Mouse (Mus musculus): ENCODE data around the gene Gm10642. TPM values are rescaled to one million over a fixed set of nuclear protein-coding genes. Genes with fewer than 3 reads are reported as not detected.

Gm10642 gene
- polyA plus RNA-seq, 1 experiment from 2014 or later, result 0.62 TPM

GRCm38 (mm10) chr9:70703597-70704203 is 47.6 kb downstream of the Gm10642 start:
- no peak for ATAC-seq
- Histone ChIP-seq H3K36me3 (peaks cover 6% of the 10 kb centered on the region), H3K9ac (replicated peaks) (no peak overlapping the region), H3K4me3 (replicated peaks) (no peak overlapping the region), H3K27me3 (no peaks in the 10 kb centered on the region), H3K9me3 (no peaks in the 10 kb centered on the region), H3K4me2 (replicated peaks) (no peak overlapping the region), H3K27ac (no peak overlapping the region), H3K4me1 (replicated peaks) (peaks cover 3% of the 10 kb centered on the region; the same call in 1 of the 2 replicates)
- 94% methylated on average over 5 of the region's 5 CpGs for WGBS

- no peaks in the 10 kb centered on the region for H3K9me3 ChIP-seq
- 94% methylated on average over 1 of the region's 1 CpGs for WGBS
- no peak overlapping the region for H3K4me3 ChIP-seq (replicated peaks)
- H3K27ac ChIP-seq, result no peak overlapping the region
- H3K27me3 ChIP-seq, result no peaks in the 10 kb centered on the region
- no peak overlapping the region for H3K9ac ChIP-seq (replicated peaks)
- H3K4me2 ChIP-seq (replicated peaks), result no peak overlapping the region
- H3K4me1 ChIP-seq (replicated peaks), result no peaks in the 10 kb centered on the region
- peaks cover 6% of the 10 kb centered on the region for H3K36me3 ChIP-seq
- no peak for ATAC-seq
Observed at GRCm38 (mm10) chr9:70706444-70706843, 50.4 kb downstream of the Gm10642 start.

Other genes with a start within 250 kb of the Gm10642 start
- 74.0 and 76.2 TPM in 2 replicates for gene Ccnb2, start 234.7 kb upstream of the Gm10642 start, polyA plus RNA-seq (2015; fragmentation: Nextera tagmentation; extraction: Ambion mirVana)
- gene Rnf111, start 152.5 kb upstream of the Gm10642 start, polyA plus RNA-seq (2015; fragmentation: Nextera tagmentation; extraction: Ambion mirVana), result 40.3 and 40.9 TPM in 2 replicates
- 70.5 and 73.7 TPM in 2 replicates for gene Sltm, start 113.5 kb upstream of the Gm10642 start, polyA plus RNA-seq (2015; fragmentation: Nextera tagmentation; extraction: Ambion mirVana)
- 15.9 and 19.0 TPM in 2 replicates for gene Mindy2, start 923 bp downstream of the Gm10642 start, polyA plus RNA-seq (2015; fragmentation: Nextera tagmentation; extraction: Ambion mirVana)
- gene Adam10, start 22.7 kb downstream of the Gm10642 start, polyA plus RNA-seq (2015; fragmentation: Nextera tagmentation; extraction: Ambion mirVana), result 68.5 and 69.9 TPM in 2 replicates